Mouse (Mus musculus) ZHBTc4 (cell line): ENCODE data around the gene Jade1.

ENCODE experiments used
- DNase-seq: peaks from one replicate; pipeline ENCODE4 v3.0.0-alpha.2; 2011; ENCODE audit warnings: low read depth, low spot score

The Jade1 gene

DNA sequence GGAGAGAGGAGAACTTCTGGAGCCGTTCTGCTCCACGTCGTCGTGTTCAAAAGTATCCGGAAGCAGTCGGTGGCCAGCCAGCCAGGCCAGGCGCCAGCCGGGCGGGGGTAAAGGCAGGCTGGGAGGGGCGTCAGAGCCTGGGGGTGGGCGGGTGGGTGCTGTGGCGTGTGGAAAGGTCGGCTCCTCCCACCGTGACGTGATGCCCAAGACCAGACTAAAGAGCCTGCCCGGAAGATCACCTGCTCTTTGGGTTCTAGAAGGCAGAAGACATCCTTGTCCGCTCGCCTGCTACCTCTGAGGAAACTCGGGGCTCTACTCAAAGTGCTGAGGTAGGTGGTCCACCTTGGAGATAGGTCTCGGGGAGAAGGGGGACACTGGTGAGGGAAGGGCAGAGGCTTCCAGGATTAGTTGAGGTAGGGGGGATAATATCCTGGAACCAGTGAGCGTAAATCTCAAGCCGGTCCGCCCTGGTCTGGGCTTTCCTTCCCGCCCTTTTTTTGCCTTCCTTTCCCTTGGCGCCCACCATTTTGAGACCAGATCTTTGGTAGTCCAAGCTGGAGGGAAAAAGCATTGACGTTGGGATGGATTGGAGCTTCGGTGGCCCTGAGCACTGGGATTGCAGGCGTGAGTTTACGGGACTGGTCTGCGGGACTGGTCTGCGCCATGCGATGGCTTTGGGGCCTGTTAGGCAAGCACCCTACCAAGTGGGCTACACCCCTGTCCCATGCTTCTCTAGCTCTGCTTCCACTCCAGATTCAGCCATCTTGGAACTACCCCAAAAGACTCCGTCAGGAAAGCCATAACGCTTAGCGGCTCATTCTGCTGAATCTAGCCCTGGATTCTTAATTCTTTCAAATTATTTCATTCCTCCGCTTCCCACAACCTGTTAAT, at the start of gene Jade1:
Jade1 (plus strand) TSS at position 241 of the 891 bp plus-strand sequence.
- peak; percentile 94 for DNase-seq

DNA sequence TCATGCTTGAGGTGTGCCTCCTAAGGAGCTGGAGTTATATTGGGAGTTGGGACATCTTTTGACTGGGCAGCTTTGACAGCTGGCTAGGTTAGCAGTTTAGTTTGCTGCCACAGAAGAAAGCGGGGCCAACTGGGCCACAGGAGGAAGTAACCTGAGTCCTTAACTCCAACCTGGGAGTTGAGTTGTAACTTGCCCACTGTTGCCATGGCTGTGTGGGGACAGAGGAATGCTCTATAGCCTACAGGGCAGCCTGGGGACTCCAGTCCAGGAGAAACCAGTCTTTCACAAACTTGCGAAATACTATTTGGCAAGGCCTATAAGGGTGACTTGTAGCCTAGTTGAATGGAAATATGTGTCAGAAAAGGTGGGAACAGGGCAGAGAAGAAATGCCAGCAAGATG, 46.1 kb upstream of the Jade1 start:
- DNase-seq, result no peak

DNA sequence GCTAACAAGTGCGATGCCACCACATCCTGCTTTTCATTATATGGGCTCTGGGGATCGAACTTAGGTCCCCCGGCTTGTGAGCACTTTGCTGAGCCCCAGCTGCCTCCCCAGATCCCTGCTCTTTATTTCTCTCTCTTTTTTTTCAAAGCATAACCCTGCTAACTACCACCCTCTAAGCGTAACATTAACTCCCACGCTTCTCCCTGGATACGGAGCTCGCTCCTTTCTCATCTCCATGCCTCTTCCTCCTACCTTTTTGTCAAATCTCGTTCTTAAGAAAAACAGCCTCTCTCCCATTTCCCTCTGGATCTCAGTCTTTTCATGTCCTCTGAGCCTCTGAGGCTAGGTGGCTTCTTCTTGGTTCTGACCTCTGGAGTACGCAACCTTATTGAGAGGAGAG, 45.3 kb upstream of the Jade1 start:
- DNase-seq, result no peak

GRCm38 (mm10) chr3:41510750-41511149, 44.8 kb upstream of the Jade1 start:
- no peak for DNase-seq

- no peak for DNase-seq
Measured at GRCm38 (mm10) chr3:41514003-41514402, 41.5 kb upstream of the Jade1 start.

DNA sequence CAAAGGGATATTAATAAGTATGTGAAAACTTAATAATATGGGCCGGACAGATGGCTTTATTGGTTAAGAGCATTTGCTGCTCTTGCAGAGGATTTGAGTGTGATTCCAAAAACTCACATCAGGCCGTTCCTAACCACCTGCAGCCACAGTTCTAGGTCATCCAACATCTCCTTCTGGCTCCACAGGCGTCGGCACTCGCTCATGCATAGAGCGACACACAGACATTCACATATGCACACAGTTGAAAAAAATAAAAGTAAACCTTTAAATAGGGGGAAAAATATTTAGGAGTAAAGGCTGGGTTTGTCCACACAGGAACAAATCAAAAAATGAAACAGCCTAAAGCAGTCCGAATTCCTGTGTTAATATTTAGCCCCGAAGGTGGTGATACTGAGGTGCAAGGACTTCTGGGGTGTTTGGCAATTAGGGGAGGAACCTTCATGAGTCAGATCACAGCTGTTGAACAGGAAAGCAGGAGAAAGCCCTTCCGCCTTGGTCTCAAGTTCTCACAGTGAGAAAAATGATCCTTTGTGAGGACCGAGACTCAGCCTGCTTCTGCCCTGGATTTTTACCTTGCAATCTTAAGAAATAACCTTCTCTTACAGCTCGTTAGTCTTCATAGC, 40.7 kb upstream of the Jade1 start:
- DNase-seq, result no peak

DNA sequence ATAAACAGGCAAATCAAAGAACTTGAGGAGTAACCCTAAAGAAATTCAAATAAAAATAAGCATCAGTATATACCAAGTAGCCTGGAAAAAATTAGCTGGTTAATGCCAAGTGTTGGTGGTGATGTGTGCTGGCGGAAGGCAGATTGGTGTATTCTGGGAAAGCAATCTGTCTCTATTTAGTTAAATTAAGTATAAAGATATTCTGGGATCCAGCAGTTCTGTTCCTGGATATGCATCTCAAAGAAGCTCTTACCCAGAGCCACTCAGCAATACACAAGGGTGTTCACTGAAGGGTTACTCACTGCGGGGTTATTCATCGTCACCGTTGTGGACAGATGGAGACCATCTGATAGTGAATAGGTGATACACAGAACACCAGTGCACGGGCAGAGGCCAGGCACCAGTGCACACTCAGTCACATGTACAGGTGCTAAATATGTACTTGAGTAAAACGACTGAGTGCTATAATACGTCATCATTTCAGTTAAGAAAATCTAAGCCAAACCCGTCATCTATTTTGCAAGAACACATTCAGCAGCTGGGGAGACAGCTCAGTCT, 38.5 kb upstream of the Jade1 start:
- DNase-seq, result no peak

DNA sequence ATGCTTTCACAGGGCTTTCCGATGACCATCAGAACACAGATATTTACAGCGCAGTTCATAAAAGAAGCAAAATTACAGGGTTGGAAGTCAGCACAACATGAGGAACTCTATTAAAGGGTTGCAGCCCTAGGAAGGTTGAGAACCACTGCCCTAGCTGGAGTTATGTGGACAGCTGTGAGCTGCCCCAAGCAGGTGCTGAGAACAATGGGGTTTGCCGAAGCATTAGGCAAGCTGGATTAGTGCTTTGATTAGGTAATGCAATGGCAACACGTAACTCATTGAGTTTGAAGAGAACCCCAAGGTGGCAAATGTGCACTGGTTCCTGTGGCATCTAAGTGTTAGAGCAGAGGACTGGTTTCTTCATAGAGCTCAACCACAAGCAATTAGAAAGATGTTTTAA, 34.6 kb upstream of the Jade1 start:
- DNase-seq, result no peak

DNA sequence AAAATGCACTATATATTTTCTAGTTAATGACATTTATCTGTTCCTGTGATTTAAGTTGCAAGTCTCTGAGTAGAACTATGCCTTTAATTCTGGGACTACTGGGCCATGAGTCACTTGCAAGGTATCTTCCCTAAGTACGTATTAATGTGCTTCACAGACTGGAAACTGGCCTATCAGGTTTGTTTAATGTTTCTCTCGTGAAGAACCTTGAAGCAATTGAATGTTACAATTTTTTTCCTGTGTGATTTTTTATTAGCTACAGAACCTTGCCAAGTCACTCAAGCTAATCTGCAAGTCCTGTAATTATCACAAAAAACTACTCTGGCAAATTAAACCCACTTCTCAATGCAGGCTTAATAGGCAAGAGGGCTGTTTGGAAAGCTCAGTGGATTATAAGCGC, 33.8 kb upstream of the Jade1 start:
- no peak for DNase-seq

- DNase-seq, result peak; percentile 62
Measured at GRCm38 (mm10) chr3:41522226-41523005, 33.1 kb upstream of the Jade1 start.

- DNase-seq, result no peak
Measured at GRCm38 (mm10) chr3:41523006-41523375, 32.5 kb upstream of the Jade1 start.

GRCm38 (mm10) chr3:41523460-41523859, 32.1 kb upstream of the Jade1 start:
- no peak for DNase-seq

GRCm38 (mm10) chr3:41528291-41528969, 27.1 kb upstream of the Jade1 start:
- peak; percentile 83 for DNase-seq

DNA sequence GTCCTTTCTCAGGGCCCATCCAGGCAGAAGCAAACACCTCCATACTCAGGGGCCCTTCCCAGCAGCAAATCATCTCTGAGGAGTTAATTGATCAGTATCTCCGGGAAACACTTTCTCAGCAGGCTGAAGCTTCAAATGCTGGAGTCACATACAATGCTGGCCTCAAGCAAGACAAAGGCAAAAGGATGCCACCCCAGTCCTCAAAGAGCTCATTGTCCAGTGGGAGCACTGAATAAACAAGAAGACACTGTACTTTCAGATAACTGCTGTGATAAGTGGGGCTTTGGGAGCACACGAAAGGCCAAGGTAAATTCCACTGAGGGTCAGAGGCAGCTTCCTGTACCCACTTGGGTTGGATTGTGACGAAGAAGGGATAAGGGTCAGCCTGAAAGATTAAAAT, 25.4 kb upstream of the Jade1 start:
- DNase-seq, result no peak

- DNase-seq, result no peak
Measured at GRCm38 (mm10) chr3:41531541-41531940, 24.0 kb upstream of the Jade1 start.

GRCm38 (mm10) chr3:41532109-41532508, 23.4 kb upstream of the Jade1 start:
- DNase-seq, result no peak

GRCm38 (mm10) chr3:41533660-41534059, 21.9 kb upstream of the Jade1 start:
- DNase-seq, result peak; percentile 28

DNA sequence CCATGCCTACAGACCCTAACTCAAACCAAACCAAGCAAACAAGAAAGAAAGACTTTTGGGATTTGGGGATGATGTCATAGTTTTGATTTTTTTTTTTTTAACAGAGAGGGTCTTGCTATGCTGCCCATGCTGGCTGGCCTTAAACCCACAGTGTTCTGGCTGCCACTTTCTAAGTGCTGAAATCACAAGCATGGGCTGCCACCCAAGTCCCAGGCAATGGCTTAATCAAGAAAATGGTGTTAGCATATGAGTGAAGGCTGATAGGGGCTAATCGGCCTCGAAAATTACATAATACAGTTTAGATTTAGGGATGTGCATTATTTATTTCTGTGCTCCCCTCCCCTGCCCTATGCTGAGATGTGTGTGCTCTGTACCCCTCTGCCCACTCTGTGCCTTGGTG, 17.6 kb upstream of the Jade1 start:
- no peak for DNase-seq

- DNase-seq, result peak; percentile 69
Measured at GRCm38 (mm10) chr3:41541313-41541712, 14.2 kb upstream of the Jade1 start.

- DNase-seq, result no peak
Measured at GRCm38 (mm10) chr3:41544451-41544850, 11.1 kb upstream of the Jade1 start.

- DNase-seq, result no peak
Measured at GRCm38 (mm10) chr3:41547289-41547688, 8.2 kb upstream of the Jade1 start.
